8 mouse cellular contexts compared by ENCODE assay signal in genomic region chr6:21984990-21985731, GRCm38 (mm10). TPM values are rescaled to one million over a fixed set of nuclear protein-coding genes. Genes with fewer than 3 reads are reported as not detected.
DNase-seq lines count a peak whose midpoint lies in the region; ATAC-seq and TF ChIP-seq lines count a peak whose summit lies in the region.

No protein-coding gene starts in this region.

- peak overlapping the region; percentile 66 for H3ac ChIP-seq in C2C12 (ENCODE audit: control insufficient read depth, insufficient read length, low read depth)

- H3K4me2 ChIP-seq in midbrain, postnatal 0 days (ENCODE audit: low read depth, low read length, poor library complexity, severe bottlenecking): peak overlapping the region; percentile 98

- WGBS in midbrain, postnatal 0 days: 11% methylated on average over 16 of the region's 16 CpGs

- CTCF ChIA-PET in Patski (lab: Charles Lee): interaction anchor here (0.8 to 1.9 kb wide), 4 partner anchors 10 to 16 kb away, joined by 3 to 4 read pairs (median 3); no protein-coding TSS in a partner anchor

- DNase-seq in Patski (ENCODE audit: low read depth, low spot score) (no peak), liver (peak; percentile 33)
- DNase-seq in embryo, embryonic 10 days (ENCODE audit: low spot score): peak; percentile 68
- peak; percentile 90 to 92 for DNase-seq in heart, adult 18-20 months
- peak; percentile 44 for DNase-seq in kidney, adult 18-20 months
- DNase-seq in midbrain, postnatal 0 days (ENCODE audit: low spot score): peak; percentile 81
- peak; percentile 59 for DNase-seq in testis, postnatal 10 days (ENCODE audit: low spot score)

- H3K27ac ChIP-seq in midbrain, postnatal 0 days (ENCODE audit: low read depth, low read length): no peak overlapping the region

- no peaks in the 10 kb centered on the region for H3K79me2 ChIP-seq in C2C12 (ENCODE audit: control insufficient read depth, insufficient read depth)

- no peaks in the 10 kb centered on the region for H3K36me3 ChIP-seq in C2C12 (ENCODE audit: control insufficient read depth, insufficient read depth)
- no peaks in the 10 kb centered on the region for H3K36me3 ChIP-seq in midbrain, postnatal 0 days (ENCODE audit: insufficient read depth, low read length)

- POLR2A ChIA-PET in Patski (lab: Charles Lee): no interaction called here

- ATAC-seq in Patski: no peak
- ATAC-seq in midbrain, postnatal 0 days (ENCODE audit: low FRiP score): no peak

- no peak for TF ChIP-seq CTCF in C2C12 (IDR thresholded peaks at IDR 0.05; ENCODE audit: control insufficient read depth, insufficient read depth, insufficient read length)
- peak; percentile 51 for TF ChIP-seq CTCF in Patski (IDR thresholded peaks at IDR 0.05)
- TF ChIP-seq CTCF in midbrain, postnatal 0 days (IDR thresholded peaks at IDR 0.05): peak; percentile 69

- H3K9me3 ChIP-seq in midbrain, postnatal 0 days (ENCODE audit: low read length): no peaks in the 10 kb centered on the region

- in situ Hi-C loops in Patski (cut with MboI; ENCODE audit: low pct_unique_long_range_greater_than_20kb): no loop called here

- no peak overlapping the region for H3K9ac ChIP-seq in midbrain, postnatal 0 days (replicated peaks; ENCODE audit: low read length, poor library complexity, severe bottlenecking)

- H3K4me3 ChIP-seq in C2C12 (ENCODE audit: insufficient read depth, poor library complexity, severe bottlenecking): peak overlapping the region; percentile 36
- peak overlapping the region; percentile 46 for H3K4me3 ChIP-seq in midbrain, postnatal 0 days (ENCODE audit: low read depth, low read length)

- no peaks in the 10 kb centered on the region for H3K79me3 ChIP-seq in C2C12 (ENCODE audit: low read depth)

- peaks cover 12% of the 10 kb centered on the region; the same call in 1 of the 2 replicates for H3K4me1 ChIP-seq in midbrain, postnatal 0 days (ENCODE audit: insufficient read depth, low read length)

- H3K27me3 ChIP-seq in C2C12 (ENCODE audit: control insufficient read depth, insufficient read depth, insufficient read length): no peaks in the 10 kb centered on the region
- peaks cover 26% of the 10 kb centered on the region for H3K27me3 ChIP-seq in Patski
- H3K27me3 ChIP-seq in midbrain, postnatal 0 days (ENCODE audit: insufficient read depth, low read length): peaks cover 4% of the 10 kb centered on the region; the same call in 1 of the 2 replicates

TF ChIP-seq in C2C12, 6 proteins besides CTCF, POLR2A, EP300 and RAD21:
- TF ChIP-seq CEBPB (IDR thresholded peaks at IDR 0.05; ENCODE audit: low read depth) (no peak), MYOD1 (IDR thresholded peaks at IDR 0.05; ENCODE audit: control insufficient read depth, insufficient read length, low read depth) (no peak), MYOG (IDR thresholded peaks at IDR 0.05; ENCODE audit: control insufficient read depth, extremely low read depth, insufficient read length) (no peak), MAX (IDR thresholded peaks at IDR 0.05) (no peak), FOSL1 (IDR thresholded peaks at IDR 0.05; ENCODE audit: insufficient read depth, low read length, poor library complexity, severe bottlenecking) (no peak), USF1 (IDR thresholded peaks at IDR 0.05; ENCODE audit: low read depth) (no peak)
TF ChIP-seq in C2C12: peak in this region for 0.

RNA-seq across cellular contexts. Expression of gene Cped1, which starts 0.6 kb away (rescaled TPM):
- polyA plus RNA-seq in C2C12 (2012; fragmentation: generic; extraction: Trizol) (1.2 TPM), Patski (2021) (0.41 TPM)
- 10 to 100 TPM; 22.8 to 24.3 TPM for total RNA-seq in heart, adult 18-20 months (2021)
- total RNA-seq in midbrain, postnatal 0 days (2014; rRNA removed): 4.4 and 5.5 TPM in 2 replicates
- 1.7 and 2.5 TPM in 2 replicates for polyA plus RNA-seq in midbrain, postnatal 0 days (2015; fragmentation: Nextera tagmentation; extraction: Ambion mirVana)

RNA-seq across cellular contexts. Expression of gene Ing3, which starts 35.8 kb away (rescaled TPM):
- polyA plus RNA-seq in C2C12 (2012; fragmentation: generic; extraction: Trizol): 9.5 TPM
- 19.9 TPM for polyA plus RNA-seq in Patski (2021)
- total RNA-seq in heart, adult 18-20 months (2021): 10 to 100 TPM; 13.9 to 14.8 TPM
- 14.5 and 25.2 TPM in 2 replicates for total RNA-seq in midbrain, postnatal 0 days (2014; rRNA removed)
- polyA plus RNA-seq in midbrain, postnatal 0 days (2015; fragmentation: Nextera tagmentation; extraction: Ambion mirVana): 40.6 and 50.0 TPM in 2 replicates
